Mouse (Mus musculus): ENCODE results near the gene Prx. TPM values are rescaled to one million over a fixed set of nuclear protein-coding genes. Genes with fewer than 3 reads are reported as not detected.

Gene Prx
- 1.2 and 1.6 TPM in 2 replicates for polyA plus RNA-seq (2014; fragmentation: Nextera tagmentation; extraction: Ambion mirVana)

GRCm38 (mm10) chr7:27499036-27499435, at the start of gene Prx:
Gene Prx (plus strand): TSS chr7:27499324.
- Histone ChIP-seq H3K27ac (ENCODE audit: low read depth, low read length) (no peak within 1 kb of the TSS), H3K4me2 (replicated peaks; ENCODE audit: low read depth, low read length) (no peak within 1 kb of the TSS), H3K4me3 (ENCODE audit: low read length) (no peak within 1 kb of the TSS), H3K27me3 (ENCODE audit: control insufficient read depth, insufficient read depth, low read length) (no peaks in the 10 kb centered on the region), H3K9ac (ENCODE audit: low read depth, low read length) (no peak within 1 kb of the TSS), H3K36me3 (ENCODE audit: control insufficient read depth, insufficient read depth, low read length) (no peaks in the 10 kb centered on the region), H3K4me1 (ENCODE audit: control insufficient read depth, insufficient read depth, low read length) (no peaks in the 10 kb centered on the region), H3K9me3 (ENCODE audit: control insufficient read depth, low read length) (no peaks in the 10 kb centered on the region)
- ATAC-seq (ENCODE audit: low FRiP score, low TSS enrichment) = peak; percentile 59
- WGBS = 43% methylated on average over 3 of the region's 3 CpGs

GRCm38 (mm10) chr7:27451359-27451758, 47.8 kb upstream of the Prx start:
- H3K4me1 ChIP-seq (ENCODE audit: control insufficient read depth, insufficient read depth, low read length) = 0 out of 2 replicates have a peak, but pooled peaks cover 5% of the 10 kb centered on the region
- H3K36me3 ChIP-seq (ENCODE audit: control insufficient read depth, insufficient read depth, low read length) = no peaks in the 10 kb centered on the region
- H3K4me3 ChIP-seq (ENCODE audit: low read length) = no peak overlapping the region
- ATAC-seq (ENCODE audit: low FRiP score, low TSS enrichment) = no peak
- no peak overlapping the region for H3K4me2 ChIP-seq (replicated peaks; ENCODE audit: low read depth, low read length)
- no peak overlapping the region for H3K27ac ChIP-seq (ENCODE audit: low read depth, low read length)
- H3K9ac ChIP-seq (ENCODE audit: low read depth, low read length) = no peak overlapping the region
- peaks cover 8% of the 10 kb centered on the region for H3K27me3 ChIP-seq (ENCODE audit: control insufficient read depth, insufficient read depth, low read length)
- H3K9me3 ChIP-seq (ENCODE audit: control insufficient read depth, low read length) = no peaks in the 10 kb centered on the region
- WGBS = 95% methylated on average over 2 of the region's 2 CpGs

- Histone ChIP-seq H3K9me3 (ENCODE audit: control insufficient read depth, low read length) (no peaks in the 10 kb centered on the region), H3K9ac (ENCODE audit: low read depth, low read length) (no peak overlapping the region), H3K4me2 (replicated peaks; ENCODE audit: low read depth, low read length) (no peak overlapping the region), H3K36me3 (ENCODE audit: control insufficient read depth, insufficient read depth, low read length) (no peaks in the 10 kb centered on the region), H3K27me3 (ENCODE audit: control insufficient read depth, insufficient read depth, low read length) (no peaks in the 10 kb centered on the region), H3K27ac (ENCODE audit: low read depth, low read length) (no peak overlapping the region), H3K4me3 (ENCODE audit: low read length) (no peak overlapping the region), H3K4me1 (ENCODE audit: control insufficient read depth, insufficient read depth, low read length) (0 out of 2 replicates have a peak, but pooled peaks cover 3% of the 10 kb centered on the region)
- 54% methylated on average over 13 of the region's 13 CpGs for WGBS
- ATAC-seq (ENCODE audit: low FRiP score, low TSS enrichment) = no peak
Observed at GRCm38 (mm10) chr7:27452206-27452770, 46.8 kb upstream of the Prx start.

- WGBS = 64% methylated on average over 10 of the region's 10 CpGs
- Histone ChIP-seq H3K4me1 (ENCODE audit: control insufficient read depth, insufficient read depth, low read length) (no peaks in the 10 kb centered on the region), H3K36me3 (ENCODE audit: control insufficient read depth, insufficient read depth, low read length) (no peaks in the 10 kb centered on the region), H3K27me3 (ENCODE audit: control insufficient read depth, insufficient read depth, low read length) (no peaks in the 10 kb centered on the region), H3K27ac (ENCODE audit: low read depth, low read length) (no peak overlapping the region), H3K9me3 (ENCODE audit: control insufficient read depth, low read length) (no peaks in the 10 kb centered on the region), H3K4me3 (ENCODE audit: low read length) (no peak overlapping the region), H3K9ac (ENCODE audit: low read depth, low read length) (no peak overlapping the region), H3K4me2 (replicated peaks; ENCODE audit: low read depth, low read length) (no peak overlapping the region)
- no peak for ATAC-seq (ENCODE audit: low FRiP score, low TSS enrichment)
Observed at GRCm38 (mm10) chr7:27454461-27455121, 44.5 kb upstream of the Prx start.

GRCm38 (mm10) chr7:27455273-27455672, 43.9 kb upstream of the Prx start:
- ATAC-seq (ENCODE audit: low FRiP score, low TSS enrichment) = no peak
- H3K36me3 ChIP-seq (ENCODE audit: control insufficient read depth, insufficient read depth, low read length) = no peaks in the 10 kb centered on the region
- no peak overlapping the region for H3K4me3 ChIP-seq (ENCODE audit: low read length)
- no peaks in the 10 kb centered on the region for H3K27me3 ChIP-seq (ENCODE audit: control insufficient read depth, insufficient read depth, low read length)
- H3K4me1 ChIP-seq (ENCODE audit: control insufficient read depth, insufficient read depth, low read length) = no peaks in the 10 kb centered on the region
- H3K9ac ChIP-seq (ENCODE audit: low read depth, low read length) = no peak overlapping the region
- no peaks in the 10 kb centered on the region for H3K9me3 ChIP-seq (ENCODE audit: control insufficient read depth, low read length)
- WGBS = 91% methylated on average over 3 of the region's 3 CpGs
- H3K27ac ChIP-seq (ENCODE audit: low read depth, low read length) = no peak overlapping the region
- no peak overlapping the region for H3K4me2 ChIP-seq (replicated peaks; ENCODE audit: low read depth, low read length)

- no peaks in the 10 kb centered on the region for H3K36me3 ChIP-seq (ENCODE audit: control insufficient read depth, insufficient read depth, low read length)
- ATAC-seq (ENCODE audit: low FRiP score, low TSS enrichment) = no peak
- 88% methylated on average over 4 of the region's 4 CpGs for WGBS
- no peaks in the 10 kb centered on the region for H3K9me3 ChIP-seq (ENCODE audit: control insufficient read depth, low read length)
- no peaks in the 10 kb centered on the region for H3K4me1 ChIP-seq (ENCODE audit: control insufficient read depth, insufficient read depth, low read length)
- no peaks in the 10 kb centered on the region for H3K27me3 ChIP-seq (ENCODE audit: control insufficient read depth, insufficient read depth, low read length)
- no peak overlapping the region for H3K9ac ChIP-seq (ENCODE audit: low read depth, low read length)
- no peak overlapping the region for H3K4me2 ChIP-seq (replicated peaks; ENCODE audit: low read depth, low read length)
- H3K4me3 ChIP-seq (ENCODE audit: low read length) = no peak overlapping the region
- H3K27ac ChIP-seq (ENCODE audit: low read depth, low read length) = no peak overlapping the region
Observed at GRCm38 (mm10) chr7:27458614-27459013, 40.5 kb upstream of the Prx start.

GRCm38 (mm10) chr7:27459640-27460039, 39.5 kb upstream of the Prx start:
- no peak for ATAC-seq (ENCODE audit: low FRiP score, low TSS enrichment)
- H3K9ac ChIP-seq (ENCODE audit: low read depth, low read length) = no peak overlapping the region
- no peak overlapping the region for H3K27ac ChIP-seq (ENCODE audit: low read depth, low read length)
- H3K9me3 ChIP-seq (ENCODE audit: control insufficient read depth, low read length) = no peaks in the 10 kb centered on the region
- H3K4me2 ChIP-seq (replicated peaks; ENCODE audit: low read depth, low read length) = no peak overlapping the region
- H3K4me3 ChIP-seq (ENCODE audit: low read length) = no peak overlapping the region
- no peaks in the 10 kb centered on the region for H3K27me3 ChIP-seq (ENCODE audit: control insufficient read depth, insufficient read depth, low read length)
- no peaks in the 10 kb centered on the region for H3K36me3 ChIP-seq (ENCODE audit: control insufficient read depth, insufficient read depth, low read length)
- WGBS = 88% methylated on average over 5 of the region's 5 CpGs
- no peaks in the 10 kb centered on the region for H3K4me1 ChIP-seq (ENCODE audit: control insufficient read depth, insufficient read depth, low read length)

GRCm38 (mm10) chr7:27460477-27460876, 38.6 kb upstream of the Prx start:
- no peak for ATAC-seq (ENCODE audit: low FRiP score, low TSS enrichment)

GRCm38 (mm10) chr7:27467648-27468047, 31.5 kb upstream of the Prx start:
- Histone ChIP-seq H3K9me3 (ENCODE audit: control insufficient read depth, low read length) (no peaks in the 10 kb centered on the region), H3K4me3 (ENCODE audit: low read length) (no peak overlapping the region), H3K4me2 (replicated peaks; ENCODE audit: low read depth, low read length) (no peak overlapping the region), H3K27me3 (ENCODE audit: control insufficient read depth, insufficient read depth, low read length) (no peaks in the 10 kb centered on the region), H3K36me3 (ENCODE audit: control insufficient read depth, insufficient read depth, low read length) (no peaks in the 10 kb centered on the region), H3K4me1 (ENCODE audit: control insufficient read depth, insufficient read depth, low read length) (peaks cover 9% of the 10 kb centered on the region; the same call in 1 of the 2 replicates), H3K27ac (ENCODE audit: low read depth, low read length) (no peak overlapping the region), H3K9ac (ENCODE audit: low read depth, low read length) (no peak overlapping the region)
- peak; percentile 37 for ATAC-seq (ENCODE audit: low FRiP score, low TSS enrichment)
- 22% methylated on average over 4 of the region's 4 CpGs for WGBS

More at GRCm38 (mm10) chr7:27460477-27460876, 38.6 kb upstream of the Prx start:
- H3K27ac ChIP-seq (ENCODE audit: low read depth, low read length) = no peak overlapping the region
- H3K36me3 ChIP-seq (ENCODE audit: control insufficient read depth, insufficient read depth, low read length) = no peaks in the 10 kb centered on the region
- H3K9me3 ChIP-seq (ENCODE audit: control insufficient read depth, low read length) = no peaks in the 10 kb centered on the region
- no peaks in the 10 kb centered on the region for H3K27me3 ChIP-seq (ENCODE audit: control insufficient read depth, insufficient read depth, low read length)
- no peaks in the 10 kb centered on the region for H3K4me1 ChIP-seq (ENCODE audit: control insufficient read depth, insufficient read depth, low read length)
- no peak overlapping the region for H3K4me2 ChIP-seq (replicated peaks; ENCODE audit: low read depth, low read length)
- WGBS = 76% methylated on average over 6 of the region's 6 CpGs
- no peak overlapping the region for H3K9ac ChIP-seq (ENCODE audit: low read depth, low read length)
- no peak overlapping the region for H3K4me3 ChIP-seq (ENCODE audit: low read length)

Data from kidney, embryonic 14.5 days (tissue).